Mouse (Mus musculus) liver, embryonic 11.5 days (tissue): ENCODE results near the gene Smc2. TPM values are rescaled to one million over a fixed set of nuclear protein-coding genes. Genes with fewer than 3 reads are reported as not detected.
"Not testable (repeated sequence)": the region's sequence is repeated elsewhere in the genome, so short reads cannot be mapped to it uniquely, and the experiment has no call there.

Source experiments
- ATAC-seq: fragments of 200-750 bp; cut with Nextera tagmentation; replicated peaks from 2 replicates; pipeline ENCODE4 v1.8.0; 2017; ENCODE audit warnings: moderate number of reproducible peaks, mild to moderate bottlenecking, moderate TSS enrichment, moderate library complexity; ENCODE audit not compliant: low FRiP score
- DNase-seq: peaks from one replicate; pipeline ENCODE4 v3.0.0-alpha.2; 2017; ENCODE audit warnings: low spot score
- H3K27ac ChIP-seq: fragments of 300-500 bp; sonication (generic); 2 replicates; pipeline ENCODE4 v1.5.1; 2014; ENCODE audit warnings: mild to moderate bottlenecking, low read depth, low read length, control low read depth
- H3K27me3 ChIP-seq: fragments of 300-500 bp; sonication (generic); replicated peaks from 2 replicates; pipeline ENCODE4 v1.6.1; 2014; ENCODE audit warnings: low read length, mixed read lengths; ENCODE audit not compliant: control insufficient read depth, insufficient read depth
- H3K36me3 ChIP-seq: fragments of 300-500 bp; sonication (generic); 2 replicates; pipeline ENCODE4 v1.6.1; 2014; ENCODE audit warnings: mild to moderate bottlenecking, low read length, moderate library complexity, mixed read lengths; ENCODE audit not compliant: control insufficient read depth, insufficient read depth
- H3K4me1 ChIP-seq: fragments of 300-500 bp; sonication (generic); replicated peaks from 2 replicates; pipeline ENCODE4 v1.6.1; 2014; ENCODE audit warnings: low read length, mixed read lengths; ENCODE audit not compliant: control insufficient read depth, insufficient read depth
- H3K4me2 ChIP-seq: fragments of 300-500 bp; sonication (generic); 2 replicates; pipeline ENCODE4 v1.6.1; 2014; ENCODE audit warnings: mild to moderate bottlenecking, control low read depth, moderate library complexity
- H3K4me3 ChIP-seq: fragments of 300-500 bp; sonication (generic); 2 replicates; pipeline ENCODE4 v1.5.1; 2014; ENCODE audit warnings: low read depth, low read length, control low read depth
- H3K9ac ChIP-seq: fragments of 300-500 bp; sonication (generic); 2 replicates; pipeline ENCODE4 v1.6.1; 2014; ENCODE audit warnings: low read depth, low read length, control low read depth
- H3K9me3 ChIP-seq: fragments of 300-500 bp; sonication (generic); 2 replicates; pipeline ENCODE4 v1.6.1; 2016; ENCODE audit warnings: low read length, inconsistent platforms, mixed read lengths; ENCODE audit not compliant: control insufficient read depth
- WGBS: fragments of 180-500 bp; shearing (Covaris S2); extraction: QIAGEN DNeasy Blood & Tissue Kit; methylation state at CpG from one replicate; pipeline ENCODE4 v1.1.7; 2014; 5-methylcytosine and 5-hydroxymethylcytosine counted together
- polyA plus RNA-seq: library from polyadenylated mRNA; unstranded; fragments of >200 nt; fragmentation: Nextera tagmentation; extraction: Ambion mirVana; gene quantifications from 2 replicates; pipeline ENCODE4 v1.2.1, GENCODE M21; 2014

The Smc2 gene
- polyA plus RNA-seq, 1 experiment from 2014 or later = 185 TPM

DNA sequence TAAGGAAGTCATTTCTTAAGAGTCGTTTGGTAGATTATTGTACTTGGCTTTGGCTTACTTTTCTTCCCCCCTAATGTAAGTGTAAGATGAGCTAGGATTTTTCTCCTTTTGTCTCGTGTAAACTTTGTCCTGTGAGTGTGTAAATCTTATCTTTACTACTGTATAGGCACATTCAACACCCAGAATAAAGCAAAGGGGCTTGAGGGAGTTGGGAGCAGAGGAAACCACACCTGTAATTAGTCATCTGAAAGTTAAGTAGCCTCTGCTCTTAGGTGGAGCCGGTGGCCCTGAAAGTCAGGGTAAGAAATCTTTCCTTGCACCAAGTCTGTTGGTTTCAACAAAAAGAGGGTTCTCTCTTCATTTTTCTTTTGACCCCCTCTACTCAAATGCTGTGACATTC, 34.4 kb downstream of the Smc2 start:
- no peak overlapping the region for H3K9ac ChIP-seq
- no peaks in the 10 kb centered on the region for H3K27me3 ChIP-seq
- no peaks in the 10 kb centered on the region for H3K9me3 ChIP-seq
- H3K36me3 ChIP-seq = peaks cover 21% of the 10 kb centered on the region; the same call in 1 of the 2 replicates
- WGBS = 83% methylated on average over 3 of the region's 3 CpGs
- H3K4me2 ChIP-seq = no peak overlapping the region
- no peak overlapping the region for H3K27ac ChIP-seq
- H3K4me3 ChIP-seq = no peak overlapping the region
- no peak for DNase-seq
- no peaks in the 10 kb centered on the region for H3K4me1 ChIP-seq
- ATAC-seq = no peak

DNA sequence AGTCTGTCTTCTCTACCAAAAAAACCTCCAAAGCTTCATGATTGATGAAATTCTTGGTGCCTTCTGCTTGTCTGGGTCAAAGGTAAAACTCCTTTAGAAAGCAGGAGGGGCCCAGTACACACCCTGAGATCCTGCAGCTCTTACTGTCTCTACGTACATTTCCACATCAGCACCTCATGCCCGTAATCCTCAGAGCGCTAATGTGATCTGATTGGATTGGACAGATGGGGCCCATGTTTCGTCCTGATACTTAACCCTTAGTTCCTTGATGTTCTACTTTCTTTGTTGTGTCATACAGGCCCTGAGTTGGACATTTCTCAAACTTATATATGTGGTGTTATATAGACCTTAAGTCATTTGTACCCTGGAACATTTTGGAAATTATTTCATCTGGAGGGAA, 48.4 kb downstream of the Smc2 start:
- DNase-seq (no peak), ATAC-seq (no peak)
- Histone ChIP-seq H3K4me3 (no peak overlapping the region), H3K36me3 (peaks cover 8% of the 10 kb centered on the region; the same call in 1 of the 2 replicates), H3K9ac (no peak overlapping the region), H3K4me2 (no peak overlapping the region), H3K4me1 (no peaks in the 10 kb centered on the region), H3K9me3 (no peaks in the 10 kb centered on the region), H3K27me3 (no peaks in the 10 kb centered on the region), H3K27ac (no peak overlapping the region)
- 93% methylated on average over 4 of the region's 4 CpGs for WGBS

DNA sequence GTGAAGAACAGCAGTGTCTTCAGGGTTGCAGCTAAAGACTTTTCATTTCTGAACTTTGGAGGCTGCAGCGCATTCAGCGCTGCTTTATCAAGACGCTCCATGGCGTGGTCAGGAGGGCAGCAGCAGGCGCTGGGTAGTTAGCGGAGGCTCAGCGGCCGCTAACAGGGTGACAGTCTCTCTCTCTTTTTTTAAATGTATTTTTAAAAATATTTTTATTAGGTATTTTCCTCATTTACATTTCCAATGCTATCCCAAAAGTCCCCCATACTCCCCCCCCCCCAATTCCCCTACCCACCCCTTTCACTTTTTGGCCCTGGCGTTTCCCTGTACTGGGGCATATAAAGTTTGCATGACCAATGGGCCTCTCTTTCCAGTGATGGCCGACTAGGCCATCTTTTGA, 58.1 kb downstream of the Smc2 start, which contains the start of gene Vma21-ps:
TSS of gene Vma21-ps (minus strand) at position 101 of the 400 bp plus-strand sequence.
- not testable (repeated sequence) for H3K4me1 ChIP-seq, DNase-seq, H3K9me3 ChIP-seq, H3K36me3 ChIP-seq, H3K4me3 ChIP-seq, ATAC-seq, H3K27ac ChIP-seq, H3K27me3 ChIP-seq, H3K4me2 ChIP-seq, H3K9ac ChIP-seq
- 94% methylated on average over 10 of the region's 10 CpGs for WGBS

DNA sequence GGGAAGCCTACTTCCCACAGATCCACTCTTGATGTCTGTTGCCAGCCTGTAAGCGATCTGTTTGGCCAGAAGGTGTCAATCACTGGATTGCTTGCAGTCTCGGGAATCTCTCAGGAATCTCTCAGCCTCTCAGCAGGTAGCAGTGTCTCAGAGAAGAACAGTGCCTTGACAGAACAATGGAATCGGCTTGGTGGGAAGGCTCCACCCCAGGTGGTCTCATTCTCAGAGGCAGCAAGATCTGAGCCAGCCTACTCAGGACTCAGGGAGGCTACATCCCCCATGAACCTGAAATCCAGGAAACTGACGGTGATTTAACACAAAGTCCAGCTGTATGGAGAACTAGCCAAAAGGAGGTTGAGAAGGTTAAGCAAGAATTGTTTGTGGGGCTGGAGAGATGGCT, 78.5 kb downstream of the Smc2 start:
- ATAC-seq (no peak), DNase-seq (no peak)
- H3K36me3 ChIP-seq = no peaks in the 10 kb centered on the region
- WGBS = 18% methylated on average over 4 of the region's 4 CpGs
- no peaks in the 10 kb centered on the region for H3K4me1 ChIP-seq
- no peak overlapping the region for H3K4me3 ChIP-seq
- H3K27ac ChIP-seq = no peak overlapping the region
- no peak overlapping the region for H3K9ac ChIP-seq
- no peaks in the 10 kb centered on the region for H3K9me3 ChIP-seq
- no peaks in the 10 kb centered on the region for H3K27me3 ChIP-seq
- no peak overlapping the region for H3K4me2 ChIP-seq

DNA sequence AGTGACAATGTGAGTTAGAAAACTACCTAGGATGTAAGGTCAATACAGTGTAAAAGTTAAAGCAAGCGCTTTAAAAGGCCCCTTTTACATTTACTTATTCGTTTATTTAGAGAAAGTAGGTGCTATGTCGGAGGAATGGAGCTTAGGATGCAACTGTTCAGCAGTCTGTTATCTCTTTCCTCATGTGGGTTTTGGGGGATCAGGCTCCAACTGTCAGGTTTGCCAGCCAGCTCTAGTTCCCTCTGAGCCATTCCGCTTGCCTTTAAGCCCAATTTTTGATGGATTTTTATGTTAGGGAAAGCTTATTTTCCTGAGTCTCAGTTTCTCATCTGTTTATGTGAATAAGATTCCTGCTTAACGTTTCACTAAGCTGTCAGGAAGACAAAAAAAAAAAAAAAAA, 80.3 kb downstream of the Smc2 start:
- Histone ChIP-seq H3K27me3 (no peaks in the 10 kb centered on the region), H3K9me3 (no peaks in the 10 kb centered on the region), H3K4me1 (no peaks in the 10 kb centered on the region), H3K9ac (no peak overlapping the region), H3K27ac (no peak overlapping the region), H3K4me3 (no peak overlapping the region), H3K4me2 (no peak overlapping the region), H3K36me3 (no peaks in the 10 kb centered on the region)
- DNase-seq (no peak), ATAC-seq (no peak)
- 78% methylated on average over 5 of the region's 5 CpGs for WGBS

DNA sequence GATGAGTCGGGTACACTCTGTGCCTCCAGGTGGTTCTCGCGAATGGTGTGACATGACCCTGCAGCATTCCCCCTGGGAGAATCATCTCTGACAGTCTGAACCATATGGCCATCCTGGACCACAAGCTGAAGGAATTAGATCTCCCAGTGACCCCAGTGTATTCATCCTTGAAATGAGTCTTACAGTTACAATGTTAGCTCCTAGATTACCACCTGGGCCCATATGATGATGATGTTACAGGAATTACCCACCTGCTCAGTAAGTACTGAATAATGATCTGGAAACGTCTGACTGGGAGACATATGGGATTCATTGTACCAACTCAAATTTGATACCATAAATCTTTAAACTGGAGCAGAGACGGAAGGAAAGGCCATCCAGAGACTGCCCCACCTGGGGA, 87.4 kb downstream of the Smc2 start:
- no peak for ATAC-seq
- Histone ChIP-seq H3K36me3 (no peaks in the 10 kb centered on the region), H3K4me2 (no peak overlapping the region), H3K9ac (no peak overlapping the region), H3K4me3 (no peak overlapping the region), H3K9me3 (no peaks in the 10 kb centered on the region), H3K4me1 (no peaks in the 10 kb centered on the region), H3K27ac (no peak overlapping the region), H3K27me3 (no peaks in the 10 kb centered on the region)
- 75% methylated on average over 5 of the region's 5 CpGs for WGBS
- DNase-seq = no peak

- no peak for DNase-seq
- Histone ChIP-seq H3K36me3 (no peaks in the 10 kb centered on the region), H3K4me2 (no peak overlapping the region), H3K27ac (no peak overlapping the region), H3K9me3 (no peaks in the 10 kb centered on the region), H3K4me3 (no peak overlapping the region), H3K4me1 (no peaks in the 10 kb centered on the region), H3K9ac (no peak overlapping the region), H3K27me3 (no peaks in the 10 kb centered on the region)
- no peak for ATAC-seq
- 65% methylated on average over 2 of the region's 2 CpGs for WGBS
Observed at GRCm38 (mm10) chr4:52530636-52531035, 91.6 kb downstream of the Smc2 start.

Other genes with a start within 250 kb of the Smc2 start
- gene Vma21-ps, start 58.0 kb downstream of the Smc2 start, polyA plus RNA-seq = 1.3 TPM in 1 of 2 replicates, not detected in the other
- 0.10 TPM in 1 of 2 replicates, not detected in the other for gene Toporsl, start 157.0 kb downstream of the Smc2 start, polyA plus RNA-seq